8 mouse cellular contexts compared by ENCODE assay signal in genomic region chr4:83211709-83212108, GRCm38 (mm10).
DNase-seq lines count a peak whose midpoint lies in the region; ATAC-seq lines count a peak whose summit lies in the region.

No protein-coding gene starts in this region.

- intact Hi-C loops in left cerebral cortex, postnatal 4 days (cut with DNase I): no loop called here

- ATAC-seq in frontal cortex, adult (ENCODE audit: low TSS enrichment): 0 out of 2 replicates have a peak, but pooled peaks have one; percentile 20
- peak; percentile 69 to 75 for ATAC-seq in hematopoietic stem cell, adult 5-6 weeks (replicated peaks in 1 of 2; ENCODE audit: insufficient read depth in 1 of 2, low FRiP score in 2 of 2, low TSS enrichment in 1 of 2, low read depth in 1 of 2, poor library complexity in 2 of 2, severe bottlenecking in 2 of 2)
- ATAC-seq in megakaryocyte progenitor cell, adult 5-6 weeks (replicated peaks; ENCODE audit: poor library complexity): peak; percentile 31; the same call in 1 of the 2 replicates

- no peak for DNase-seq in frontal cortex, postnatal 25 days (ENCODE audit: low spot score in 2 of 2)
- DNase-seq in left cerebral cortex, postnatal 4 days: peak; percentile 73
- no peak for DNase-seq in left cerebral cortex, adult 11 months (ENCODE audit: low spot score)
- no peak for DNase-seq in gastrocnemius, postnatal 25 days
- DNase-seq in frontal cortex, adult 2 months (ENCODE audit: extremely low spot score in 1 of 2, low spot score in 1 of 2): no peak

Comparison
In these comparisons a context has a peak if more than half of its experiments do, and no peak if none do; other contexts are left out.
1. ATAC-seq: peak in every context shown above with its lines; median percentile 72 in hematopoietic stem cell, adult 5-6 weeks; 31 in megakaryocyte progenitor cell, adult 5-6 weeks; 20 in frontal cortex, adult.